Mouse (Mus musculus): ENCODE measurements around the gene Csf2ra.
"Not testable (repeated sequence)": the region's sequence is repeated elsewhere in the genome, so short reads cannot be mapped to it uniquely, and the experiment has no call there.

The Csf2ra gene

GRCm38 (mm10) chr19:61227941-61228701 is at the start of gene Csf2ra:
TSS of gene Csf2ra (minus strand) at chr19:61228429.
- DNase-seq: peak; percentile 51

DNA sequence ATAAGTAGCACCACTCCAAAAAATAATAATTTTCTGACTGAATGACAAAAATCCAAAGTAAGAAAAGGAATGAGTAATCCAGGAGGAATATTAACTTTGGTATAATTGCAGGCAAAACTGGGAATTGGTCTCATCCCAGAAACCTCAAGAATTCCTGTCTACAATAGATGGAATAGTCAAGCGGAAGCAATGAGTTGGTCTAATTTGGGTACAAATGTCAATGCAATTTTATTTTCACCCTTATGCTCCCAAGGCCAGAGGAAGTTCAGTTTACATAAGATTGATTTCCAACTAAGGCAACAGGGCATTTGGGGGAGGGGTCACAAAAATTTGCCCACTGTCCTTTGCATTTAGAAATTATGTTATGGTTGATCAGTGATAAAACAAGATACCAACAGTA is 47.2 kb upstream of the Csf2ra start:
- no peak for DNase-seq

GRCm38 (mm10) chr19:61269141-61269540 is 40.9 kb upstream of the Csf2ra start:
- DNase-seq: not testable (repeated sequence)

GRCm38 (mm10) chr19:61267141-61267540 is 38.9 kb upstream of the Csf2ra start:
- DNase-seq: peak in 1 of 2 experiments; percentile 27

- peak; percentile 59 to 69 for DNase-seq
These were observed 38.4 kb upstream of the Csf2ra start for GRCm38 (mm10) chr19:61266651-61267050.

- peak; percentile 74 to 76 for DNase-seq
These were observed 38.0 kb upstream of the Csf2ra start for GRCm38 (mm10) chr19:61266246-61266615.

- peak; percentile 79 to 81 for DNase-seq
These were observed 37.4 kb upstream of the Csf2ra start for GRCm38 (mm10) chr19:61265349-61266245.

DNA sequence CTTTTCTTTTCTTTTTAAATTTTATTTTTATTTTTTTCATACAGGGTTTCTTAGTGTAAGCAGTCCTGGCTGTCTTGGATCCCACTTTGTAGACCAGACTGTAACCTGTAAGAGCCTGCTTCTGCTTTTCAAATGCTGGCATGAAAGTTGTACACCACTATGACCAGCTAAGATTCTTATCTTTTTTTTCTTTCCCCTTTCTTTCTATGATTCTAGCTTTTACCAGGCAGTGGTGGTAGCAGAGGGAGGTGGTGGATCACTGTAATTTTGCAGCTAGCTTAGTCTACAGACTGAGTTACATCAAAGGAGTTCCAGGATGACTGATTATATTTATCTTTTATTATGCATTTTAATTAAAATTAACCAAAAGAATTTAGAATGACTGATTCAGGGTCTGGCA is 36.7 kb upstream of the Csf2ra start:
- DNase-seq: no peak

GRCm38 (mm10) chr19:61264227-61264626 is 36.0 kb upstream of the Csf2ra start:
- peak in 1 of 2 experiments; percentile 20 for DNase-seq

DNA sequence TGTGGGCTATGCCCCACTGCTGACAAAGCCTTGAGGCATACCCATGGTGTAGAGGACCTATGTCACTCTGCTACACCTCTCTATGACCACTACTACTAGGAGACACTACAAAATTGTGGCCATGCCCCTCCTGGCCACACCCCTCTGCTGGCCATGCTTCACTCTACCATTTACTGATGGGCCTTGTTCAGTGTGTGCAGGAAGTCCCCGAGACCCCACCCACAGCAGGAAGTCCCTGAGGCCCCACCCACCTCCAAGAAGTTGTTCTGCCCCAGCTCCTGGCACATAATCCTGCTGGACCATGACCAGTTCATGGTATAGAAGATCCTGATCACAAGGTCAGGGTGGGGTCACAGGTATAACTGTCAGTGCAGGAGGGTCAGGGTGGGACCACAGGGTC is 33.0 kb upstream of the Csf2ra start:
- no peak for DNase-seq

GRCm38 (mm10) chr19:61257733-61258132 is 29.5 kb upstream of the Csf2ra start:
- no peak for DNase-seq

GRCm38 (mm10) chr19:61256166-61256887 is 28.1 kb upstream of the Csf2ra start:
- DNase-seq: no peak

DNA sequence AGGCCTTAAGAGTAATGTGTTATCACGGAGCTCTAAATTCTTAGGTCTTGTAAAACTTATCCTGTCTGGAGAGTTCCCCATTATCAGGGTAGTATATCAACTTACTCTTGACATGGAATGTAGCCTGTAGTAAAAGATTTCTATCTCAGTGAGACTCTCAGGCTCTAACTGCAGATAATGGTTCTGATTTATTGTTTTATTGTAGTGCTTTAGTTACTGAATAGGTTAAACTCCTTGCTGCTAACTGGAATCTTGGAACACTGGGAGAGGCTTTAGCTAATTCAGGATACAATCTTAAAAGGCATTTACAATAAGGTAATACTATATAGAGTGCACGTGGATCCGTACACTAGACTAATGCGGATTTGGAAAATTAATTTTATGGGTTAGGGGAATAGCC is 19.1 kb upstream of the Csf2ra start:
- DNase-seq: not testable (repeated sequence)

- no peak for DNase-seq
These were observed 16.6 kb upstream of the Csf2ra start for GRCm38 (mm10) chr19:61244721-61245436.

GRCm38 (mm10) chr19:61237967-61238366 is 9.7 kb upstream of the Csf2ra start:
- DNase-seq: no peak

DNA sequence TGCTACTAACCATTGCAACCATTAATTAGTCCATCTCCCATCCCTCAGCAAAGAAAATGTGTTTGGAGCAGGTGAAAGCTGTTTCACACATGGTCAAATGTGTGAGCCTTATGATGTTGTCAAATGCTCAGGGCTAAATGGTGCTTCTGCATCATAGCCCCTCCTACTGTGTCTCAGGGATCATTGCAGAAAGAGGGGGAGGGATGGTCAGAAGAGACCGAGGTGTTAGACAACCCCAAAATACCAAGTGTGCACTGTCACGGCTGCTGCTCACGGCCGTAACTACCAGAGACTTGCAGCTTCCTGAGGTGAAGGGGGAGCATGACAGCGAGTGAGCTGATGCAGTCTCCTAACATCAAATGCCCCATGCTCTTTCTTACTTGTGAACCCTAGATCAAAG is 6.3 kb upstream of the Csf2ra start:
- DNase-seq: no peak

DNA sequence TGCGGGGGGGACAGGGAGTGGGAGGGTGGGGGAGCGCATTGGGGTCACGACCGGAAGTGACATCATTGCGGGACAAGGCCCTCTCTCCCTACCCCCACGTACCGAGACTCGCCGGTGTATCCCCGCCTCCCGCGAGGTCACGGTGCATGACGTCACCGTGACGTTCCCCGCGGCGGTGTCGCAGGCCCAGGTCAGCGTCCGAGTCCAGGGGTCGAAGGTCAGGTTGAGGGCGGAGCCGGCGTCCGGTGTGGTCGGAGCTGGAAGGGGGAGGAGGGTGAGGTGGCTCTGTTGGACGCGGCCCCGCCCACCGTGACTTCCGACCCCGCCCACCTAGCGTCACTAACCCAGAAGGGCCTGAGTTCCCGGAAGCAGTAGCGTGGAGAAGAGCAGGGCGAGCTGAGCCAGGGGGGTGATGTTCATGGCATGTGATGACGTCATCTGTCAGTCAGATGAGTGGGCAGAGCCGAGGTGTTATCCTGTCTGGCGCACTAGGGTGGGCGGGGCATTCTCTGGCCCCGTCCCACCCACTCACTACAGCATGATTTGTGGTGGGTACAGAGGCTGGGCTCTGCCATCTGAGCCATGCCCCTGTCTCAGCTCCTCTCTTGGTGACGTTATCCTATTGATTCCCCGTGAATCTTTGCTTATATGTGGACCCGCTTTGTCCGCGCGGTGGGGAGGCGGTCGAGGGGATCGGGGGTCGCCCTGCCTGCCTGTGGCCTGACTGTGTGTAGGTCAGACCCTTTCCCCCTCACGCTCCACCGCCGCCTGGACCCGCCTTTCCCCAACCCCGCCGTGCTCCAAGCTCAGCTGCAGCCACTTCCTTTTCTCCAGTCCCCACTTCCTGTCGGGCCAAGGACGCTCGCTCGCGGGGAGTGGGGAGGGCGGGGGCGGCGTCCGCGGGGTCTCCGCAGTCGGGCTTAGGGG is 1.0 kb downstream of the Csf2ra start:
- peak; percentile 91 to 92 for DNase-seq

- DNase-seq: peak; percentile 89 to 91
These were observed 1.8 kb downstream of the Csf2ra start for GRCm38 (mm10) chr19:61226401-61226927.

GRCm38 (mm10) chr19:61225526-61226400 is 2.5 kb downstream of the Csf2ra start:
- peak; percentile 90 to 91 for DNase-seq

Data from cerebellum, postnatal 10 days (tissue).